Mouse (Mus musculus) kidney, adult 9 months (tissue): Measurements from ENCODE around the gene Hhat.

Experiments
- DNase-seq: peaks from one replicate; pipeline ENCODE4 v3.0.0; 2022

Gene Hhat

DNA sequence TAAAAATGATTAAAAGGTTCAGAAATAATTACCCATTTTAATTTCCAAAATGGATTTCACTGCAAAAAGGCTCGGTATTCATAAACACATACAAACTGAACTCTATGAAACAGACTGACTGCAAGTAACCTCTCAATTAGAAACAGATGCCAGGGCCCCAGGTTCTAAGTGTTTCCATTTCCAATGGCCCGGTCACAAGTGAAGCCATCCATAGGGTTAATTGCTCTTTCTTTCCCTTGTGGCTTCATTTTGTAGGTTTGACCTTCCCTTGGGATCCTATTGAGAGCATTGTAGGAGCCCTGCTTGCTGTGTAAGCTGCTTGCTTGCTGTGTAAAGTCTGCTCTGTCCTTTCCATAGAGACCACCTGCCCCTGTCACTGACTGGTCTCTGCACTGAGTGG lies 123.7 kb downstream of the Hhat start:
- no peak for DNase-seq

GRCm38 (mm10) chr1:192642126-192642525 lies 128.9 kb downstream of the Hhat start:
- DNase-seq = no peak

DNA sequence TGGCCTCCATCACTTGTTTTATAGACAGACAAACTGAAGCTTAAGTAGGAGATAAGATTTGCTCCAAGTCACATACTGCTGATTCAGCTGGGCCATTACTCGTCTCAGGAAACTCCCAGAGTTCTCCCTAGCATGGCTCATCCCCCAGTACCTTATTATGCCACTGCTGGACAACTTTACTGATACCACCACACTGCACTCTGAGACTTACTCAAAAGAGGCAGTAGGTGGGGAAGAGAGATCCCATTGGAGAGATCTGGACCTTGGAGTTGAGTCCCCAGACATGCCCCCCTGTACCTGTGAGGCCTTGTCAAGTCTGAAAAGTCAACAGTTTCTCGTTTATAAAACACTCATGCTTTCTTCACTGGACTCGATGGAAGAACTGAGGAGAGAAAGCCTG lies 131.8 kb downstream of the Hhat start:
- DNase-seq = no peak

GRCm38 (mm10) chr1:192621843-192622242 lies 149.2 kb downstream of the Hhat start:
- DNase-seq = no peak

DNA sequence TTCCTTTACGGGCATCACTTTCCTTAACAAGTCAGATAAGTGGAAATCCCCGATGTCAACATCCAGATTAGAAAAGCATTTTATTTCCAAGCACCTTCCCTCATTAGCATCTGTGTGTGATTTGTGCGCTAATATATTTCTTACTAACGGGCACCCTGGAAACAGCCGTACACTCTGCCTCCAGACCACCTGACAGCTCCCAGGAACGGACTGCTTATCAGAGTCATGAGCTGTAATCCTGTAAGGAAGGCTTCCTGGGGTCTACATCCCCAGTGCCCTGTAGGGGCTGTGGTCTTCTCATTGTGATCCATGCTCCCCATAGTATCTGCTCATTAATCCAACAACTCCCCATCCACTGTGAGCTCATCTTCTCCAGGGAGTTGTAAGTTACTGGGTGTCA lies 157.8 kb downstream of the Hhat start:
- DNase-seq = no peak

GRCm38 (mm10) chr1:192611996-192612739 lies 158.9 kb downstream of the Hhat start:
- DNase-seq = peak; percentile 91

GRCm38 (mm10) chr1:192606876-192607275 lies 164.1 kb downstream of the Hhat start:
- DNase-seq = no peak

DNA sequence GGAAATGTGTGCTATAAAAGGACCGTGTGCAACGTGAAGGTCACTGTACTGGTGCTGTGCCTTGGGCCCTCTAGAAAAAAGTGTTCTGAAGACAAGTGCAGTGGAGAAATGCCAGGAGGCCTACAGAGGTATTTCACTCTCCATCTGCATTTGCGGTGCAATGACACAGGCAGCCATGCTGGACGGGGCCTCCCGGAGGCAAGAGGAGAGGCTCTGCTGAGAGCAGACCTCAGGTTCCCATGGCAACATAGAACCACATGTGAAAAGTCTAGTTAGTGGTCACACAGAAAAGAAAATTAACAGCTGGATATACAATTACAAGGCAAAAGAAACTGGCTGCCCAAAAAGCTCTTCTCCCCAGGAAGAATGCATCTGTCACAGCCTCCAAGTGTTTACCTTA lies 166.6 kb downstream of the Hhat start:
- DNase-seq = no peak

DNA sequence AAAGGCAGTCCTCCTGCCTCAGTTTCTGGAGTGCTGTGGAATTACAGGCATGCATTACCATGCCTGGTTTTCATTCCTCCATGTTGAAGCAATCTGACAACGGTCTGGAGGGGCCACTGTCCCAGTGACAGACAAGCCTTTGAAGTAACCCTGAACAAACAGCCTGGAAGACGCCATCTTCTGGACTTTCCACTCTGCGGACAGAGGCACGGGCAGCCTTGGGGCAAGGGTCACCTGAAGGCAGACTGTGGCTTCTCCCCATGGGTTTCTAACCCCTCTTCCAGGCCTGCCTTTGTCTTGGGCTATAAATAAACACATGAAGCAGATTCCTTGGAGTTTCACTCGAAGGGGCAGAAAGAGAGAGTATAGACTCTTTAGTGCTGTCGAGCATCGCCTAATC lies 167.5 kb downstream of the Hhat start:
- DNase-seq = peak; percentile 55

GRCm38 (mm10) chr1:192601206-192601605 lies 169.8 kb downstream of the Hhat start:
- peak; percentile 72 for DNase-seq

- DNase-seq = no peak
Measured at GRCm38 (mm10) chr1:192599746-192600145, 171.3 kb downstream of the Hhat start.

- DNase-seq = peak; percentile 85
Measured at GRCm38 (mm10) chr1:192598380-192598779, 172.6 kb downstream of the Hhat start.

DNA sequence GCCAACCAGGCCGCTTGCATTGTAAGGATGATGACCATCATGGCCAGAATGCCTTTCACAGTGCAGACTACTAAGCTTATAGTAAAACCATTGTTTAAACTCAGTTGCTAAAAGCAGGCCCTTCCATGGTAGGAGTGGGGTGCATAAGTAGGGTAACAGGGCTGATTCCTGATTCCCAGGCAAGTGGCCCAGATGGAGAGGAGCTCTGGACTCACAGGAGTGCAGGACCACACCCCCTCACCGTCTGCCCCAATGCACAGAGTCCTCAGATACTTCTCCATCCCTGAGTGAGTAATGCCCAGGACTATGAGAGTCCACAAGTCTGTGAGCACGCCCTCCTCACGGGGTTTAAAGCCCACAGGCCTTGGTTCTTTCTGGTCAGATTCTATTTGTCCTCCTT lies 175.6 kb downstream of the Hhat start:
- no peak for DNase-seq

DNA sequence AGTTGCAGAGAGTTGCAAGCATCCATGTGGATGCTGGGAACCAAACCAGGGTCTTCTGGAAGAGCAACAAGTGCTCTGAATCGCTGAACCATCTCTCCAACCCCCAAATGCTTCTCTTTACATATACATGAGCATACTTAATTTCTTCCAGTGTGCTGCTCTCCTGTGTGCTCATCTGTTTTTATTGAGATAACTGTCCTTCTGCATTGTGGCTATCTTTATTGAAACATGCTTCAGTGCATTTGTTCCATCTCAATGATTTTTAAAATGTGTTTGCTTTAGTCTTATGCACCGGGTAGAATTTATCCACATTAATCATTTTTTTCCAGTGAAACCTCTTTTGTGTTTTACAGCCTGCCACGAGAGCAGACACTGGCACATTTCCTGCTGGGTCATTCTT lies 177.5 kb downstream of the Hhat start:
- no peak for DNase-seq

- no peak for DNase-seq
Measured at GRCm38 (mm10) chr1:192587451-192587850, 183.6 kb downstream of the Hhat start.

DNA sequence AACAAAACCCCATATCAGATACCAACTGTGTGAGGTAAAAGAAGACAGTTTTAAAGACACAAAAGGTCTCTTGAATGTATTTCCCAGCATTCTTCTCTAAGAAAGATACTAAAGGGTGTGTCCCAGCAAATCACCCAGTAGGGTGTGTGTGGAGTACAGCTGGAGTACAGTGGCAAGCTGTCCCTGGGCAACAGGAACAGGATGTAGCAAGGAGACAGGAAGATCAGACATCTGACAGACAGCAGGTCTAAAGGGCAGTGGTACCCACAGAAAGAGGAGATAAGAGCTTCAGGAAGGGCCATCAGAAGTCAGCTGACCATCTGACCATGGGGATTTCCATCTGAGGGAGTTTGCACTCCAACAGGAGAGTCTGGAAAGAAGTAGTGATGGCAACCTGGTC lies 185.7 kb downstream of the Hhat start:
- no peak for DNase-seq

- no peak for DNase-seq
Measured at GRCm38 (mm10) chr1:192582921-192583320, 188.1 kb downstream of the Hhat start.

DNA sequence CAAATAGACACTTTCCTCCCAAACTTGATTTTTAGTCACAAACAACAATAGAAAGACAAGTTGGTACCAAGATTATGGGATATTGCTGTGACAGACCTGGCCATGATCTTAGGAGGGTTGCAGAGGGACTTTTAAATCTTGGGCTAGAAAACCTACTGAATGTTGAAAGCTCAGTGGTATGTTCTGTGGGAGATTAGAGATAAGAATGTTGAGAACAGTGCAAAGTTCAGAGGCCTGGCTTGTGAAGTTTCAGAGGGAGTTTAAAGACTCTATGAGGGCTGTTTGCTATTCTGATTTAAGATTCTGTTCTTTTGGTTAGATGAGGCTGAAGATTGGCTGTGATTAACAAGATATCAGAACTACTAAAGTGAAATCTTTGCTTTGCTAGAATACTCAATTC lies 206.3 kb downstream of the Hhat start:
- DNase-seq = no peak

- peak; percentile 74 for DNase-seq
Measured at GRCm38 (mm10) chr1:192559341-192559740, 211.7 kb downstream of the Hhat start.

DNA sequence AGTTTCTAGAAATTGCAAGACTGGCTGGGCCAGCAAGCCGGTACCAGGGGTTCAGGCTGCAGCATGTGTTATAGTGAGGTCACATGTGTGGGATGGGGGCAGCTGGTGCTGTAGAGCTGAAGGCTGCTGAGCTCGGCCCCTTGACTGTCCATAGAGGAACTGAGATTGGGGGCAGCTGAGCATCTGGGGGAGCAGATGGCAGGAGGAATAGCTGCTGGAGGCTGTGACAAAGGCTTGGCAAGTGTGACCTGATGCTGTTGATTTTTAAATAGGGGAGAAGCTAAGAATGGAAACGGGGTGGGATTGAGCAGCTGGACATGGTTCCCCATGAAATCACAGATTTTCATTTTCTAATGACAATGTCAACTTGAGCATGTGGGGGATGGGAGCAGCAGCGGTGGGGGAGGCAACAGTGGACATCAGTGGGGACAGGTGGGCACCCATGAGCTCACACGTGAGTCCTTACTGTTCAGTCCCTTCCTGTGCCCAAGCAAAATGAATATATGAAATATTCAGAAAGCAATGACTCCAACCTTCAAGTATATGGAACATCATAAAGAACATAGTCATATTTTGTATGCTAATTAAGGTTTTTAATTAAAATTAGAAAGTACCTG lies 212.9 kb downstream of the Hhat start:
- no peak for DNase-seq

DNA sequence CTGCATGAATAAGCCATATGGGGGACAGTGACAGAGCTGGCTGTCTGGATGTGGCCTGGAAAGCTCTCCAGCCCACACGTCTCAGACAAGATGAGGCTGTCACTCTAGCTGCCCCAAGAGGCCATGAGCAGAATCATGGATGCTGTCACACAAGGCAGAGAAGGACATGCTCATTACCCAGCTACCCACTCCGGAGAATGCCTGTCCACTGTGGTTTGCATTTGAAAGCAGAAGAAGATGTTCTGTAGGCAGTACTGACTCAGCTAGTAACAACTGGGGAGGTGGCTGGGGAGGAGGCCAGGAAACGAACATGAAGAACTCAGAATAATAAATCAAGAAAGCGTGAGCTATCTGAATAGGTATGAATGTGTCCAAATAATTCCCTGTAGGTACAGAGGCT lies 215.5 kb downstream of the Hhat start:
- DNase-seq = no peak

DNA sequence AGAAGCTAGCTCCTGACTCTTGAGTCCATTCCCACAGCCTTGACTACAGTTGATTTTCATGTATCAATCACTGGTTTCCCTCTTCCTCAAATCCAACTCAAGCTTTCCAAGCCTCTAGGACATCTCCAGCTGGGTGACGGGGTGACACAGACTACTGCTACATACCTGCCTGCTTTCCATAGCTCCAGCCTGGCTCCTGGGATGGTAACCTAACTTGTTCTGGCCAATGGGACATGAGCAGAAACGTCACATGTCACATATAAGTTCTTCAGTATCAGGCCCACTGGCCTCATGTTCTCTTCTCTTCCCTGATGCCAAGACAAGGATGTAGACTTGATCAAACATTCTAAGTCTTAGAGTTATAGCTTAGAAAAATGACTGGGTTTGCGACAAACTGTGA lies 220.5 kb downstream of the Hhat start:
- DNase-seq = no peak

GRCm38 (mm10) chr1:192546843-192547242 lies 224.2 kb downstream of the Hhat start:
- DNase-seq = peak; percentile 8

DNA sequence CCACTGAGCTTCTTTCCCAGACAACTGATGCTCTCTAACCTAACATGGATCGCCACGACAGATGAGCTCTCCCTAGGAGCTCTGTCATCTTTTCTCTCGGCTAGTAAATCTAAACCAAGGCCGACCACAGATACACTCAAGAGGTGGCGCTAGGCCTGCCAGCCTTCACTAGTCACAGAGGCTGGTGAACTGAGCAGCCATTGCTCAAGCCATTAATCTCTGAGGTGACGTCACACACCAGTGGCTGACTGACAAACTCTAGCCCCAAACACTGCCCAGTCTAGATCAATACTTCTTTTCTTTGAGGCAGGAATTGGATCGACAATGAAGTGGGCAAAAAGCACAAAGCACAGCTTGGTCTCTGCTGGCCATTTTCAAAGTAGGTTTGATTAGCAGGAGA lies 226.1 kb downstream of the Hhat start:
- no peak for DNase-seq

GRCm38 (mm10) chr1:192544091-192544490 lies 226.9 kb downstream of the Hhat start:
- no peak for DNase-seq
